Mouse (Mus musculus) midbrain, embryonic 16.5 days (tissue): Measurements from ENCODE around the gene Rad1. TPM values are rescaled to one million over a fixed set of nuclear protein-coding genes. Genes with fewer than 3 reads are reported as not detected.

Source experiments
- ATAC-seq: fragments of 200-750 bp; cut with Nextera tagmentation; 2 replicates; pipeline ENCODE4 v1.8.0; 2017; ENCODE audit warnings: moderate TSS enrichment
- H3K27ac ChIP-seq: fragments of 300-500 bp; sonication (generic); 2 replicates; pipeline ENCODE4 v1.5.1; 2014; ENCODE audit warnings: mild to moderate bottlenecking, low read length, mixed read lengths
- H3K27me3 ChIP-seq: fragments of 300-500 bp; sonication (generic); 2 replicates; pipeline ENCODE4 v1.6.1; 2014; ENCODE audit warnings: low read depth, low read length, mixed read lengths; ENCODE audit not compliant: control insufficient read depth, insufficient read depth
- H3K36me3 ChIP-seq: fragments of 300-500 bp; sonication (generic); 2 replicates; pipeline ENCODE4 v1.6.1; 2014; ENCODE audit warnings: mild to moderate bottlenecking, low read length, moderate library complexity, mixed read lengths; ENCODE audit not compliant: control insufficient read depth, insufficient read depth
- H3K4me1 ChIP-seq: fragments of 300-500 bp; sonication (generic); 2 replicates; pipeline ENCODE4 v1.6.1; 2014; ENCODE audit warnings: mild to moderate bottlenecking, low read length, mixed read lengths; ENCODE audit not compliant: control insufficient read depth, insufficient read depth
- H3K4me2 ChIP-seq: fragments of 300-500 bp; sonication (generic); 2 replicates; pipeline ENCODE4 v1.6.1; 2014; ENCODE audit warnings: mild to moderate bottlenecking, low read length, mixed read lengths
- H3K4me3 ChIP-seq: fragments of 300-500 bp; sonication (generic); 2 replicates; pipeline ENCODE4 v1.5.1; 2014; ENCODE audit warnings: low read depth, mild to moderate bottlenecking, low read length, moderate library complexity, mixed read lengths
- H3K9ac ChIP-seq: fragments of 300-500 bp; sonication (generic); 2 replicates; pipeline ENCODE4 v1.6.1; 2014; ENCODE audit warnings: low read depth, low read length, mixed read lengths
- H3K9me3 ChIP-seq: fragments of 300-500 bp; sonication (generic); replicated peaks from 2 replicates; pipeline ENCODE4 v1.6.1; 2014; ENCODE audit warnings: mild to moderate bottlenecking, low read length, mixed read lengths; ENCODE audit not compliant: control insufficient read depth, poor library complexity, severe bottlenecking
- WGBS: fragments of 180-500 bp; shearing (Covaris S2); extraction: QIAGEN DNeasy Blood & Tissue Kit; methylation state at CpG from one replicate; pipeline ENCODE4 v1.1.7; 2014; 5-methylcytosine and 5-hydroxymethylcytosine counted together
- polyA plus RNA-seq: library from polyadenylated mRNA; unstranded; fragments of >200 nt; fragmentation: Nextera tagmentation; extraction: Ambion mirVana; gene quantifications from 2 replicates; pipeline ENCODE4 v1.2.1, GENCODE M21; 2015

The Rad1 gene
- polyA plus RNA-seq, 1 experiment from 2014 or later = 20.1 TPM

DNA sequence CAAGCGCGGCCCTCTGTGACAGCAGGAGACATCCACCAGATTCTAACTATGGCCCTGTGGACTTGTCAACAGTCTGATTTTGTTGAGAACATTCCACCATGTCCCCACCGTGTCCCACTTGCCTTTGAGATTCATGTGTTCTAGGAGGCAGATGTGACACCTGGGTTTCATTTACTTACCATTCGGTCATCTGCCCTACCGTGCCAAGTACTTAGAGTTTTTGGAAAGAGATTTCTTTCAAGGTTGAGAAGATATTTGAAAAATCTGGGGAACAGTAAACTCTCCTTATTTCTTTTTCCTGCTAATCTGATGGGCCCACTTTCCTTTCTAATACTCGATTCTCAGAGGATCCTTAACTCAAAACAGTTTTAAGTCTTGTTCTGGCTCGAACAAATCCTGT is 50.2 kb downstream of the Rad1 start:
- H3K36me3 ChIP-seq = no peaks in the 10 kb centered on the region
- no peak overlapping the region for H3K27ac ChIP-seq
- WGBS = 87% methylated on average over 7 of the region's 7 CpGs
- ATAC-seq = no peak
- no peak overlapping the region for H3K4me3 ChIP-seq
- no peaks in the 10 kb centered on the region for H3K4me1 ChIP-seq
- H3K9me3 ChIP-seq = no peaks in the 10 kb centered on the region
- no peaks in the 10 kb centered on the region for H3K27me3 ChIP-seq
- no peak overlapping the region for H3K9ac ChIP-seq
- H3K4me2 ChIP-seq = no peak overlapping the region

GRCm38 (mm10) chr15:10540271-10541088 is 54.7 kb downstream of the Rad1 start:
- no peaks in the 10 kb centered on the region for H3K4me1 ChIP-seq
- no peaks in the 10 kb centered on the region for H3K36me3 ChIP-seq
- no peak overlapping the region for H3K4me3 ChIP-seq
- WGBS = 75% methylated on average over 16 of the region's 16 CpGs
- no peak overlapping the region for H3K9ac ChIP-seq
- no peak overlapping the region for H3K4me2 ChIP-seq
- no peaks in the 10 kb centered on the region for H3K27me3 ChIP-seq
- no peak overlapping the region for H3K27ac ChIP-seq
- no peak for ATAC-seq
- no peaks in the 10 kb centered on the region for H3K9me3 ChIP-seq

Other genes starting within 250 kb of the Rad1 start
- gene Gm21973, start 160.6 kb upstream of the Rad1 start, polyA plus RNA-seq = not detected in 2 replicates
- not detected in 2 replicates for gene Agxt2, start 127.5 kb upstream of the Rad1 start, polyA plus RNA-seq
- gene Dnajc21, start 15.5 kb upstream of the Rad1 start, polyA plus RNA-seq = 8.3 and 8.5 TPM in 2 replicates
- 54.8 and 62.7 TPM in 2 replicates for gene Brix1, start 71 bp upstream of the Rad1 start, polyA plus RNA-seq
- gene Ttc23l, start 72.7 kb downstream of the Rad1 start, polyA plus RNA-seq = 0.10 TPM in 1 of 2 replicates, not detected in the other
- gene Rai14, start 228.6 kb downstream of the Rad1 start, polyA plus RNA-seq = 8.6 and 10.2 TPM in 2 replicates